Mouse (Mus musculus) ES-Bruce4 (cell line): ENCODE results near the gene Galns. TPM values are rescaled to one million over a fixed set of nuclear protein-coding genes. Genes with fewer than 3 reads are reported as not detected.
"Not testable (repeated sequence)": the region's sequence is repeated elsewhere in the genome, so short reads cannot be mapped to it uniquely, and the experiment has no call there.

Experiments used
- H3K27ac ChIP-seq: 2 replicates; pipeline ENCODE4 v1.5.1; 2012; ENCODE audit warnings: low read length, inconsistent platforms; ENCODE audit not compliant: insufficient read depth
- H3K27me3 ChIP-seq: 2 replicates; pipeline ENCODE4 v1.6.1; 2012; ENCODE audit warnings: mild to moderate bottlenecking, low read length, inconsistent platforms; ENCODE audit not compliant: control insufficient read depth, poor library complexity, insufficient read depth, severe bottlenecking
- H3K36me3 ChIP-seq: 2 replicates; pipeline ENCODE4 v1.6.1; 2012; ENCODE audit warnings: inconsistent platforms, mild to moderate bottlenecking, low read length, moderate library complexity; ENCODE audit not compliant: control insufficient read depth, poor library complexity, insufficient read depth, severe bottlenecking
- H3K4me1 ChIP-seq: one replicate; pipeline ENCODE4 v1.8.1; 2011; ENCODE audit warnings: low read length; ENCODE audit not compliant: control insufficient read depth, insufficient read depth
- H3K4me3 ChIP-seq: 2 replicates; pipeline ENCODE4 v1.5.1; 2011; ENCODE audit warnings: low read depth, mild to moderate bottlenecking, low read length
- H3K9ac ChIP-seq: 2 replicates; pipeline ENCODE4 v1.6.1; 2012; ENCODE audit warnings: low read depth, mild to moderate bottlenecking, inconsistent platforms; ENCODE audit not compliant: poor library complexity, severe bottlenecking
- H3K9me3 ChIP-seq: replicated peaks from 2 replicates; pipeline ENCODE4 v1.6.1; 2012; ENCODE audit warnings: mild to moderate bottlenecking, low read length, inconsistent platforms; ENCODE audit not compliant: control insufficient read depth, poor library complexity, insufficient read depth, severe bottlenecking
- CTCF ChIP-seq: IDR thresholded peaks from one replicate; pipeline ENCODE4 v1.8.1; 2011; ENCODE audit warnings: low read depth, low read length
- EP300 ChIP-seq: IDR thresholded peaks from 2 replicates; pipeline ENCODE4 v1.6.1; 2011; ENCODE audit warnings: low read depth, low read length; ENCODE audit not compliant: insufficient read depth
- POLR2A ChIP-seq: IDR thresholded peaks from one replicate; pipeline ENCODE4 v1.8.1; 2011; ENCODE audit warnings: low read length; ENCODE audit not compliant: insufficient read depth
- polyA plus RNA-seq: library from polyadenylated mRNA; stranded (reverse); fragments of >200 nt; gene quantifications from 2 replicates; pipeline ENCODE4 v1.2.4, GENCODE M21; 2011; ENCODE audit warnings: low read depth; ENCODE audit not compliant: missing spikeins, insufficient read depth, insufficient read length

Galns gene
- polyA plus RNA-seq, 1 experiment, result 11.9 TPM

DNA sequence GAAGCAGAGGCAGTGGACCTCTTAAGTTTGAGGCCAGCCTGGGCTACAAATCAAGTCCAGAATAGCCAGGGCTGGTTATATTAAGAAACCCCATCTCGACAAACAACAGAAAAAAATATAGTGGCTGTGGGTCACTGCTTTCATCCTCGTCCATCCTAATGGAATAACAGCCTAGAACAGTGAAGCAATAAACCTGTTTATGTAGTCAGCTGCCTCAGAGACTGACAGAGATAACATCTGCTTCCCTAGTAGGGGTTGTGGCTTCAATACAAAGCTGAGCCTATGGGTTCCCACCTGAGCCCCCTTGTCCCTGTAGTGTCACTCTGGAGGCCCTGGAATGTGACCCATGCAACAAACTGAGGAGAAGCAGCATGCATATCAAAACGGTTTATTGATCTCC, 37.0 kb downstream of the Galns start:
- Histone ChIP-seq H3K36me3 (peaks cover 46% of the 10 kb centered on the region), H3K27ac (peak overlapping the region; percentile 65), H3K27me3 (no peaks in the 10 kb centered on the region), H3K9ac (peak overlapping the region; percentile 11; the same call in 1 of the 2 replicates), H3K4me3 (no peak overlapping the region), H3K4me1 (peaks cover 14% of the 10 kb centered on the region), H3K9me3 (no peaks in the 10 kb centered on the region)
- TF ChIP-seq EP300 (no peak), CTCF (no peak), POLR2A (no peak)

GRCm38 (mm10) chr8:122573577-122573976, 37.7 kb downstream of the Galns start:
- Histone ChIP-seq H3K4me1 (peaks cover 10% of the 10 kb centered on the region), H3K9me3 (no peaks in the 10 kb centered on the region), H3K27me3 (no peaks in the 10 kb centered on the region), H3K9ac (no peak overlapping the region), H3K4me3 (no peak overlapping the region), H3K27ac (peak overlapping the region; percentile 67), H3K36me3 (peaks cover 51% of the 10 kb centered on the region)
- no peak for TF ChIP-seq EP300
- no peak for TF ChIP-seq POLR2A
- no peak for TF ChIP-seq CTCF

DNA sequence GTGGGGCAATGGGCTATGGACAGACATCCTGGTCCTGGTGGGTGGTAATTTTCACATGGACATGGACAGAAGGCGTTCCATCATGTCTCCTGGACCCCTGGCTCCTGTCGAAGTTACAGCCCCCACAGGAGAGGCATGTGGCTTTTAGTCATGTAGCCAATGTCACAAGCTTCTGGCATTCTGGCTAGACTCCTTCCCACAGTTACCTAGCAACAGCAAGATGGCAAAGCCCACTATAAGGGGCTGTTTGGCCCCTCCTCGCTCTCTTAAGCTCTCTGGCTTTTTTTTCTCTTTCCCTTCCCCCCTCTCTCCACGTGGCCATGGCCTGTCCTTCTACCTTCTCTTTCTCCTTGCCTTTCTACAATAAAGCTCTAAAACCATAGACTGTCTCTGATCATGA, 38.1 kb downstream of the Galns start:
- H3K27me3 ChIP-seq, H3K4me3 ChIP-seq, H3K9me3 ChIP-seq, H3K9ac ChIP-seq, H3K4me1 ChIP-seq: not testable (repeated sequence)
- Histone ChIP-seq H3K27ac (peak overlapping the region; percentile 67; the same call in 1 of the 2 replicates), H3K36me3 (peaks cover 51% of the 10 kb centered on the region)

DNA sequence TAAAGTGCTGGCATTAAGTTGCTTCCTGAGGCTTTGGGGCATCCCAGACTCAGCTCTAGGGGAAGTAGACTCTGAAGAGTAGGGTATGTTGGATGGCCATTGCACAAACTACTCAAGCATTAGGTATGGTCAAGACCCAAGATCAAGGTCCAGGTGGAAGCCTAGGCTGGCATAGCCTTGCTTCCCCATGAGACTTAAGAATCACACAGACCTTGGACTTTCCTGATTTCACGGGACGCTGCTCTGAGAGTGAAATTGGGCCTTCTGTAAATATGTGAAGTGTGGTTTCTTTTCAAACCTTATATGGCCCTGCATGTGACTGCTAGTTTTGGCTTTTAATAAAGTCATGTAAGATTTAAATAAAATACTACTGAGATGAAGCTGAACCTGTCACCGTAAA, 38.5 kb downstream of the Galns start:
- Histone ChIP-seq H3K4me3 (no peak overlapping the region), H3K27ac (0 out of 2 replicates have a peak overlapping the region, but pooled peaks have one; percentile 67), H3K27me3 (no peaks in the 10 kb centered on the region), H3K9me3 (no peaks in the 10 kb centered on the region), H3K4me1 (peaks cover 7% of the 10 kb centered on the region), H3K36me3 (peaks cover 51% of the 10 kb centered on the region), H3K9ac (no peak overlapping the region)
- no peak for TF ChIP-seq POLR2A
- no peak for TF ChIP-seq CTCF
- no peak for TF ChIP-seq EP300

DNA sequence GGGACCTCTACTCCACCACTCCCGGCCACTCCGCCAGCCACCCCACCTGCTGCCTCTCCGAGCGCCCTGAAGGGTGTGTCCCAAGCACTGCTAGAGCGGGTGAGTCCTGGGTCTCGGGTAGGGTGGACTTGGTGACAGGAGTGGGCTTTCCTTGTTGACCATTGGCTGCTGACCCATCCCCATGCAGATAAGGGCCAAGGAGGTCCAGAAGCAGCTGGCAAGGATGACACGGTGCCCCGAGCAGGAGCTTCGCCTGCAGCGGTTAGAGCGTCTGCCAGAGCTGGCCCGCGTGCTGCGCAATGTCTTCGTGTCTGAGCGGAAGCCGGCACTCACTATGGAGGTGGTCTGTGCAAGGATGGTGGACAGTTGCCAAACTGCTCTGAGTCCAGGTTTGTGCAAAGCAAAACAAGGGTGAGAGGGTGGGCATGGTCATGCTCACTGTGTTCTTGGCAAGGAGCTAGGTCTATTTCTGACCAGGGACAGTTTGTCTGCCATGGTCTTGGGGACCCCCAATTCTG, 39.5 kb downstream of the Galns start:
- H3K27me3 ChIP-seq, result no peaks in the 10 kb centered on the region
- TF ChIP-seq EP300 (no peak), POLR2A (no peak), CTCF (no peak)
- no peaks in the 10 kb centered on the region for H3K9me3 ChIP-seq
- H3K4me1 ChIP-seq, result peaks cover 6% of the 10 kb centered on the region
- H3K27ac ChIP-seq, result no peak overlapping the region
- H3K36me3 ChIP-seq, result peaks cover 51% of the 10 kb centered on the region
- H3K4me3 ChIP-seq, result no peak overlapping the region
- H3K9ac ChIP-seq, result no peak overlapping the region

GRCm38 (mm10) chr8:122571153-122571552, 40.1 kb downstream of the Galns start:
- Histone ChIP-seq H3K36me3 (peaks cover 51% of the 10 kb centered on the region), H3K4me3 (no peak overlapping the region), H3K27me3 (no peaks in the 10 kb centered on the region), H3K4me1 (peaks cover 6% of the 10 kb centered on the region), H3K27ac (no peak overlapping the region), H3K9ac (no peak overlapping the region), H3K9me3 (no peaks in the 10 kb centered on the region)
- TF ChIP-seq CTCF (no peak), POLR2A (no peak), EP300 (no peak)
